Mouse (Mus musculus): ENCODE results near the gene Kif1bp. TPM values are rescaled to one million over a fixed set of nuclear protein-coding genes. Genes with fewer than 3 reads are reported as not detected.

Gene Kif1bp
- polyA plus RNA-seq, 1 experiment from 2014 or later, result 74.4 TPM

DNA sequence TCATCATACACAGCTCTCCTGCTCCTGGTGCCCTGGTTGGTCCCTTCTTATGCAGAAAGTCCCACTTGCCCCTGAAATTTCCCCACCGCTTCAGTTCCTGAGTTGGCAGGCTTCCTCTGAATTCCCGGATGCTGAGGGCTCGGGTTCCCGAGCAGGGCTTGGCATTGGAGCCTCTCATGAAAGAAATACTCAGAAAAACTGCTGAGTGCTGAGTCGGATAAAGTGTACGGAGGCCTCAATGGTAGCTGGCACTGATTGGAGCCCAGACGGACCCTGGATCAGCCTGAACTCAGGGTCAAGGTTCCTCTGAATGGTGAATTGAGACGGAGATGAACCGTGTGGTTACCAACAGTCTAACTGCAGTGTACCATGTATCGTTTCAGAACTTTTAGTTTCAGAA is 31.8 kb downstream of the Kif1bp start:
- Histone ChIP-seq H3K9me3 (replicated peaks; ENCODE audit: control insufficient read depth, low read length) (no peaks in the 10 kb centered on the region), H3K36me3 (ENCODE audit: control insufficient read depth, insufficient read depth, low read length) (no peaks in the 10 kb centered on the region), H3K27me3 (replicated peaks; ENCODE audit: control insufficient read depth, insufficient read depth, low read length) (no peaks in the 10 kb centered on the region), H3K4me3 (ENCODE audit: low read depth, low read length) (no peak overlapping the region), H3K27ac (ENCODE audit: low read depth, low read length) (no peak overlapping the region), H3K9ac (ENCODE audit: low read length) (no peak overlapping the region), H3K4me1 (ENCODE audit: control insufficient read depth, insufficient read depth, low read length) (no peaks in the 10 kb centered on the region), H3K4me2 (ENCODE audit: low read length) (no peak overlapping the region)
- DNase-seq (ENCODE audit: low spot score) (no peak), ATAC-seq (no peak)
- WGBS, result 86% methylated on average over 10 of the region's 10 CpGs

DNA sequence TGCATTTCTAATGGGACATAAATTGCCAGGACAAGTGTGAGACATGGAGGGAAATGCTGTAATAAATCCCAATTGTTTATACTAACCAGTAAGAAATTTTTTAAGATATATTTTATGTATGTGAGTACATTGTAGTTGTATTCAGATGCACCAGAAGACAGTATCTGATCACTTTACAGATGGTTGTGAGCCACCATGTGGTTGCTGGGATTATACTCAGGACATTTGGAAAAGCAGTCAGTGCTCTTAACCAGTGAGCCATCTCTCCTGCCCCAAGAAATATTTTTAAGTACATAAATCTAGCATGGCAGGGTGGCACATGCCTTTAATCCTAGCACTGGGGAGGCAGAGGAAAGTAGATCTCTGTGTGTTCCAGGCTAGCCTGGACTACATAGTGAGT is 32.5 kb downstream of the Kif1bp start:
- no peak overlapping the region for H3K9ac ChIP-seq (ENCODE audit: low read length)
- DNase-seq (ENCODE audit: low spot score) (no peak), ATAC-seq (no peak)
- H3K4me2 ChIP-seq (ENCODE audit: low read length), result no peak overlapping the region
- no peak overlapping the region for H3K4me3 ChIP-seq (ENCODE audit: low read depth, low read length)
- H3K27ac ChIP-seq (ENCODE audit: low read depth, low read length), result no peak overlapping the region
- no peaks in the 10 kb centered on the region for H3K36me3 ChIP-seq (ENCODE audit: control insufficient read depth, insufficient read depth, low read length)
- H3K4me1 ChIP-seq (ENCODE audit: control insufficient read depth, insufficient read depth, low read length), result no peaks in the 10 kb centered on the region
- H3K9me3 ChIP-seq (replicated peaks; ENCODE audit: control insufficient read depth, low read length), result no peaks in the 10 kb centered on the region
- H3K27me3 ChIP-seq (replicated peaks; ENCODE audit: control insufficient read depth, insufficient read depth, low read length), result no peaks in the 10 kb centered on the region

DNA sequence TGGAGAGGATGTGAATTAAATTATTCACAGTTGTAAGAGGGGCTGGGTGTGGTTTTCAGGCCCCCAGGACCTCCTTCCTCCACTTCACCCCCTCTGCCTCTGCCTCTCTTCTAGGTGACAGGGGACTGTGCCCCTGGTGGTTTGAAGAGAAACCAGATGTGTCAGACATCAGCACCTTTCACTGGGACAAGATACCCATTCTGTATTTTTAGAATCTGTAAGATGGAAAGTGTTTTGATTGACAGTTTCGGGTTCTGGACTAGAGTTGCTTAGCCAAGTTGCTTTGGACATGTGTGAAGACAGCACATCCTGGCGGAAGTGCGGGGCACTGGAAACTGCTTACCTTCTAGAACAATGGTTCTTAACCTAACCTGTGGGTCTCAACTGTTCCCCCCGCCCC is 33.9 kb downstream of the Kif1bp start:
- no peak overlapping the region for H3K27ac ChIP-seq (ENCODE audit: low read depth, low read length)
- H3K9ac ChIP-seq (ENCODE audit: low read length), result no peak overlapping the region
- DNase-seq (ENCODE audit: low spot score), result no peak
- 86% methylated on average over 4 of the region's 4 CpGs for WGBS
- no peaks in the 10 kb centered on the region for H3K4me1 ChIP-seq (ENCODE audit: control insufficient read depth, insufficient read depth, low read length)
- H3K9me3 ChIP-seq (replicated peaks; ENCODE audit: control insufficient read depth, low read length), result no peaks in the 10 kb centered on the region
- H3K36me3 ChIP-seq (ENCODE audit: control insufficient read depth, insufficient read depth, low read length), result no peaks in the 10 kb centered on the region
- no peak overlapping the region for H3K4me3 ChIP-seq (ENCODE audit: low read depth, low read length)
- ATAC-seq, result no peak
- no peak overlapping the region for H3K4me2 ChIP-seq (ENCODE audit: low read length)
- H3K27me3 ChIP-seq (replicated peaks; ENCODE audit: control insufficient read depth, insufficient read depth, low read length), result no peaks in the 10 kb centered on the region

DNA sequence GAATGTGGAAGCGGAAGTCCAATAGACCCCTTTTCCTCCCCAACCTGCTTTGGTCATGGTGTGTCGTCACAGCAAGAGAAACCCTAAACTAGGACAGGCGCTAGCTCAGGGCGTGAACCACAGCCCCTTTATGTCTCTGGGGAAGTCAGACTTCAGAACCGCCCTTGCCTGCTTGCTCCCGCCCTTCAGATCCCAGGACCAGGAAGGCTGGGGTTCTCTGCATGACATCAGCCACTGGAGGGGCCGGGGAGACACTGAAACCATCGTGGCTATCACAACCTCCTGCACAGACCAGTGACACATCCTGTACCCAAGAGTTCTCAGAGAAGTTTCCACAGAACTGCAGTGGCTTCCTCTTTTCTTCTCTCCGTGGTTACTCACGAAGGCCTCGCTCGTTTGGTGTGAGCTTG is 34.9 kb downstream of the Kif1bp start:
- H3K27me3 ChIP-seq (replicated peaks; ENCODE audit: control insufficient read depth, insufficient read depth, low read length), result no peaks in the 10 kb centered on the region
- no peak overlapping the region for H3K4me2 ChIP-seq (ENCODE audit: low read length)
- no peak overlapping the region for H3K9ac ChIP-seq (ENCODE audit: low read length)
- no peak for ATAC-seq
- H3K4me3 ChIP-seq (ENCODE audit: low read depth, low read length), result no peak overlapping the region
- no peaks in the 10 kb centered on the region for H3K9me3 ChIP-seq (replicated peaks; ENCODE audit: control insufficient read depth, low read length)
- no peak for DNase-seq (ENCODE audit: low spot score)
- H3K27ac ChIP-seq (ENCODE audit: low read depth, low read length), result no peak overlapping the region
- WGBS, result 86% methylated on average over 12 of the region's 12 CpGs
- no peaks in the 10 kb centered on the region for H3K4me1 ChIP-seq (ENCODE audit: control insufficient read depth, insufficient read depth, low read length)
- H3K36me3 ChIP-seq (ENCODE audit: control insufficient read depth, insufficient read depth, low read length), result no peaks in the 10 kb centered on the region

DNA sequence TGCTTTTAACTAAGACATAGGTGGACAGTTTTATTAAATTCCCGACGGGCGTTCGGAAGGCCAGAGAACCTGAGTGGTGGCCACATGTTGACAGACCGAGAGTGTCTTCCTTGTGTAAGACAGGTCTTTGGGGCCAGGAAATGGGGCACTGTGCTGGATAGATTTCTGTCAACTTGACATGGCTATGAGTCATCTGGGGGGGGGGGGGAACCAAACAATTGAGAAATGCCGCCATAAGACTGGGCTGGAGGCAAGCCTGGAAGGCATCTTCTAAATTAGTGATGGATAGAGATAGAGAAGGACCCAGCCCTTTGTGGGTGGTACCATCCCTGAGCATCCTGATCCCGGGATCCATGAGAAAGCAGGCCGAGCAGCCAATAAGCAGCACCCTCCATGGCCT is 35.3 kb downstream of the Kif1bp start:
- no peak overlapping the region for H3K9ac ChIP-seq (ENCODE audit: low read length)
- H3K9me3 ChIP-seq (replicated peaks; ENCODE audit: control insufficient read depth, low read length), result no peaks in the 10 kb centered on the region
- H3K4me3 ChIP-seq (ENCODE audit: low read depth, low read length), result no peak overlapping the region
- H3K4me1 ChIP-seq (ENCODE audit: control insufficient read depth, insufficient read depth, low read length), result no peaks in the 10 kb centered on the region
- DNase-seq (ENCODE audit: low spot score) (no peak), ATAC-seq (no peak)
- WGBS, result 88% methylated on average over 8 of the region's 8 CpGs
- H3K27ac ChIP-seq (ENCODE audit: low read depth, low read length), result no peak overlapping the region
- no peak overlapping the region for H3K4me2 ChIP-seq (ENCODE audit: low read length)
- H3K27me3 ChIP-seq (replicated peaks; ENCODE audit: control insufficient read depth, insufficient read depth, low read length), result no peaks in the 10 kb centered on the region
- no peaks in the 10 kb centered on the region for H3K36me3 ChIP-seq (ENCODE audit: control insufficient read depth, insufficient read depth, low read length)

DNA sequence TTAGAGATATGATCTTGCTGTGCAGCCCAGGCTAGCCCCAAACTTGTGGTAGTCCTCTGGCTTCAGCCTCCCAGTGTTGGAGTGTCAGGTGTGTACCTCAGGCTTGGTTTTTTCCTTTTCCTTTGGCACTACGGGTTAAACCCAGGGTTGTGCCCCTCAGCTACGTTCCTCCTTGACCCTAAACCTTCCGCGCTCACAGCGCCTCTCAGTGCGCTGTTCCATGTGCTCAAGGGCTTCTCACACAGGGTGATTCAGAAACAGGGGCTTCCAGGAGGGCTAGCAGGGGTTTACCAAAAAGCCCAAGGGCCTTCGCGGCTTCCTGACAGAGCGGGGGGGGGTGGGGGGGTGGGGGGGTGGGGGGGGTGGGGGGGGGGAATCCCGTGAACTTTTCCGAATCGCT is 35.8 kb downstream of the Kif1bp start:
- DNase-seq (ENCODE audit: low spot score) (no peak), ATAC-seq (no peak)
- Histone ChIP-seq H3K27ac (ENCODE audit: low read depth, low read length) (no peak overlapping the region), H3K27me3 (replicated peaks; ENCODE audit: control insufficient read depth, insufficient read depth, low read length) (no peaks in the 10 kb centered on the region), H3K4me2 (ENCODE audit: low read length) (no peak overlapping the region), H3K9me3 (replicated peaks; ENCODE audit: control insufficient read depth, low read length) (no peaks in the 10 kb centered on the region), H3K4me3 (ENCODE audit: low read depth, low read length) (no peak overlapping the region), H3K4me1 (ENCODE audit: control insufficient read depth, insufficient read depth, low read length) (no peaks in the 10 kb centered on the region), H3K36me3 (ENCODE audit: control insufficient read depth, insufficient read depth, low read length) (no peaks in the 10 kb centered on the region), H3K9ac (ENCODE audit: low read length) (no peak overlapping the region)
- WGBS, result 95% methylated on average over 9 of the region's 12 CpGs

DNA sequence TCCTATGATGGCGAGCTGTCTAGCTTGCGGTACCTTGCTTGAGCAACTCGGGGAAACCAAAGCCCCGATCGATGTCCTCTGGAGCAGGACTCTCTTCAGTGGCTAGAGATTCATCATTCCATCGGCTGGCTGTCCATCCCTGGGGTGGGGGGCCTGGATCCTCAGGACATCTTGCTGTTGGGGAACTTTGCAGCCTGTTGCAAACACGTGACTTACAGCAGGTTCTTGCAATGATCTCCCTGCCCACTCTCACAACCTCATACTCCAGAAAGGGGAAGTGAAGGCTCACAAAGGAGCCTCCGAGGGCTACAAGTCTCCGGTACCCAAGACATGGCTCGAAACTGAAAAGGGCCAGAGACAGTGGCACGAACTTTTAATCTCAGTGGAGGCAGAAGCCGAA is 36.8 kb downstream of the Kif1bp start:
- Histone ChIP-seq H3K4me2 (ENCODE audit: low read length) (no peak overlapping the region), H3K4me3 (ENCODE audit: low read depth, low read length) (no peak overlapping the region), H3K4me1 (ENCODE audit: control insufficient read depth, insufficient read depth, low read length) (no peaks in the 10 kb centered on the region), H3K27me3 (replicated peaks; ENCODE audit: control insufficient read depth, insufficient read depth, low read length) (no peaks in the 10 kb centered on the region), H3K36me3 (ENCODE audit: control insufficient read depth, insufficient read depth, low read length) (no peaks in the 10 kb centered on the region), H3K9me3 (replicated peaks; ENCODE audit: control insufficient read depth, low read length) (no peaks in the 10 kb centered on the region), H3K27ac (ENCODE audit: low read depth, low read length) (no peak overlapping the region), H3K9ac (ENCODE audit: low read length) (no peak overlapping the region)
- no peak for DNase-seq (ENCODE audit: low spot score)
- WGBS, result 91% methylated on average over 12 of the region's 12 CpGs
- no peak for ATAC-seq

DNA sequence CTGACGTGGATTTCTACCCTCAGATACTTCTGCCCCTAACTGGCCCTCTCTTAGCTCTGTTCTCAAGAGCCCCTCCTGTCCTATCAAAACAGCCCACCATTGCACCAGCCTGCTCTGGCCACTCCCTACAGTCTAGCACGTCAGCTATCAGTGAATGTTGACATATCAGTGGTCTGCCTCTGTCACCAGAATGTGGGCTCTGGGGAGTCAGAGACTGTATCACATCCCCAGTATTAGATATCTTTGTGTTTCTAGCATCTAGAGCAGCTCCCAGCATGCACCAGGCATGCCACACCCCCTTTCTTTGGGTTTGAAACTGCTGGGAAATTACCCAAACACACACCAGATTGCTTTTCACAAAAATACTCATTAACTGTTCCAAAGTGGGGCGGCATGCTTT is 37.5 kb downstream of the Kif1bp start:
- 79% methylated on average over 3 of the region's 3 CpGs for WGBS
- no peak for ATAC-seq
- no peak for DNase-seq (ENCODE audit: low spot score)
- Histone ChIP-seq H3K36me3 (ENCODE audit: control insufficient read depth, insufficient read depth, low read length) (no peaks in the 10 kb centered on the region), H3K4me3 (ENCODE audit: low read depth, low read length) (no peak overlapping the region), H3K4me1 (ENCODE audit: control insufficient read depth, insufficient read depth, low read length) (no peaks in the 10 kb centered on the region), H3K27ac (ENCODE audit: low read depth, low read length) (no peak overlapping the region), H3K4me2 (ENCODE audit: low read length) (no peak overlapping the region), H3K9ac (ENCODE audit: low read length) (no peak overlapping the region), H3K9me3 (replicated peaks; ENCODE audit: control insufficient read depth, low read length) (no peaks in the 10 kb centered on the region), H3K27me3 (replicated peaks; ENCODE audit: control insufficient read depth, insufficient read depth, low read length) (no peaks in the 10 kb centered on the region)

DNA sequence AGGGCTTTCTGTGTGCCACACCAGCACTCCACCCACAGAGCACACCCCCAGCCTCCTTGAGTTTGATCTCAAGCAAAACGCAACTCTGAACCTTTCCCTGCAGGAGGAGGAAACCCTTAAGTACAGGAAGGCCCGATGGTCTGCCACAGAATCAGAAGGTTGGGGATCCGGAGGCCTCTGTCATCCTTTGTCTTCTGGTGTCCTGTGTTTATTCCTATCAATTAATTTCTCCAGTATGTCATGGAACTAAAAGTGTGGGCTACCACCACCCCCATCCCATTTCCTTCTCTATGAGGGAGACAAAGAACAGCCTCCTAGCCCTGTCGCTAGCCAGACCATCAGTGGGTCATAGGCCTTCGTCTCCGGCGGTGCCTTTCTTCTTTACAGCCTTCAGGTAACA is 43.7 kb downstream of the Kif1bp start:
- Histone ChIP-seq H3K9ac (ENCODE audit: low read length) (no peak overlapping the region), H3K9me3 (replicated peaks; ENCODE audit: control insufficient read depth, low read length) (no peaks in the 10 kb centered on the region), H3K4me1 (ENCODE audit: control insufficient read depth, insufficient read depth, low read length) (no peaks in the 10 kb centered on the region), H3K4me3 (ENCODE audit: low read depth, low read length) (no peak overlapping the region), H3K27ac (ENCODE audit: low read depth, low read length) (no peak overlapping the region), H3K4me2 (ENCODE audit: low read length) (no peak overlapping the region), H3K36me3 (ENCODE audit: control insufficient read depth, insufficient read depth, low read length) (no peaks in the 10 kb centered on the region), H3K27me3 (replicated peaks; ENCODE audit: control insufficient read depth, insufficient read depth, low read length) (no peaks in the 10 kb centered on the region)
- ATAC-seq (no peak), DNase-seq (ENCODE audit: low spot score) (no peak)
- 89% methylated on average over 7 of the region's 7 CpGs for WGBS

DNA sequence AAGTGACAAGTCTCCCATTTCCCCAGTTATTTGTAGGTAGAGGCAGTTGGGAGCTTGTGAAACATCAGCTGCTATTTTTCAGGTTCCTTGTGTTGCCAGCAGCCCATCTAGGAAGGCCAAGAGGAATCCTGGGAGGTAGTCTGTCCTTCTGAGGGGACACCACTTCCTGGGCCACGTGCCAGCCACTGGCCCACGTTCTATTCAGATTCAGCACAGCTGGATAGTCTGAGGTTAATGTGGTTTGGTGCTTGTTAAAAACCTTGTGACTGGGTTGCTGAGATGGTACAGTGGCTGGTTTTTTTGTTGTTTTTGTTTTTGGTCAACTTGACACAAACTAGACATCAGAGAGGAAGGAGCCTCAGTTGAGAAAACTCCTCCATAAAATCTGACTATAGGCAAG is 45.4 kb downstream of the Kif1bp start:
- no peaks in the 10 kb centered on the region for H3K36me3 ChIP-seq (ENCODE audit: control insufficient read depth, insufficient read depth, low read length)
- WGBS, result 49% methylated on average over 2 of the region's 2 CpGs
- H3K9ac ChIP-seq (ENCODE audit: low read length), result no peak overlapping the region
- DNase-seq (ENCODE audit: low spot score), result no peak
- no peaks in the 10 kb centered on the region for H3K4me1 ChIP-seq (ENCODE audit: control insufficient read depth, insufficient read depth, low read length)
- H3K4me2 ChIP-seq (ENCODE audit: low read length), result no peak overlapping the region
- ATAC-seq, result no peak
- no peaks in the 10 kb centered on the region for H3K27me3 ChIP-seq (replicated peaks; ENCODE audit: control insufficient read depth, insufficient read depth, low read length)
- H3K4me3 ChIP-seq (ENCODE audit: low read depth, low read length), result no peak overlapping the region
- H3K27ac ChIP-seq (ENCODE audit: low read depth, low read length), result no peak overlapping the region
- no peaks in the 10 kb centered on the region for H3K9me3 ChIP-seq (replicated peaks; ENCODE audit: control insufficient read depth, low read length)

All from forebrain, embryonic 14.5 days (tissue).